In genomic region chr11:4593849-4594607, GRCm38 (mm10) we compare ENCODE assay signal across 10 mouse cellular contexts. TPM values are rescaled to one million over a fixed set of nuclear protein-coding genes. Genes with fewer than 3 reads are reported as not detected.
DNase-seq lines count a peak whose midpoint lies in the region; ATAC-seq and TF ChIP-seq lines count a peak whose summit lies in the region.
"Had no signal": no experiment of that assay in that cellular context is flagged by ENCODE, and none has a peak within 500 bp of the region (broad histone marks: within the 10 kb centered on the region; RNA-seq: fewer than 3 reads in every experiment).

No protein-coding gene starts in this region.

- intact Hi-C loops in gastrocnemius, adult 2 months (cut with DNase I): loop anchor here (2.0 to 5.0 kb wide), 3 partner anchors 43 to 92 kb away; partner anchors contain the start of gene Ascc2
- intact Hi-C loops in gastrocnemius, postnatal 36 days (cut with DNase I): no loop called here
- intact Hi-C loops in left cerebral cortex, postnatal 25 days (cut with DNase I): loop anchor here (5.0 kb wide), 1 partner anchor 43 kb away; the partner anchor contains the start of gene Ascc2

- H3K9me3 ChIP-seq in embryonic facial prominence, embryonic 15.5 days (replicated peaks): no peaks in the 10 kb centered on the region
- no peaks in the 10 kb centered on the region for H3K9me3 ChIP-seq in hindbrain, embryonic 14.5 days (ENCODE audit: control insufficient read depth, low read length)

- TF ChIP-seq POLR2A in spleen, adult 2 months (IDR thresholded peaks at IDR 0.05; ENCODE audit: low read depth, low read length): no peak

- peak; percentile 84 for ATAC-seq in embryonic facial prominence, embryonic 15.5 days (ENCODE audit: insufficient number of reproducible peaks, low FRiP score, low TSS enrichment, low read depth)
- ATAC-seq in hindbrain, embryonic 14.5 days (ENCODE audit: low FRiP score): peak; percentile 92
- peak; percentile 39 for ATAC-seq in megakaryocyte-erythroid progenitor cell, adult 5-6 weeks (replicated peaks; ENCODE audit: low FRiP score, low TSS enrichment, poor library complexity, severe bottlenecking)

- no peak for DNase-seq in gastrocnemius, adult 2 months
- DNase-seq in gastrocnemius, postnatal 36 days: no peak
- peak; percentile 42 for DNase-seq in MEL-GATA-1-ER (ENCODE audit: extremely low read depth, low read depth)
- no peak for DNase-seq in hindbrain, embryonic 14.5 days (ENCODE audit: low spot score)
- peak; percentile 21 to 27 for DNase-seq in left cerebral cortex, postnatal 25 days (ENCODE audit: low spot score in 2 of 2)
- DNase-seq in spleen, adult 2 months (ENCODE audit: low read depth in 1 of 2, low spot score in 2 of 2): peak in 1 of 2 experiments; percentile 39

- peak overlapping the region; percentile 47 for H3K4me2 ChIP-seq in embryonic facial prominence, embryonic 15.5 days (replicated peaks)
- peak overlapping the region; percentile 70 for H3K4me2 ChIP-seq in hindbrain, embryonic 14.5 days (replicated peaks)

- H3K27me3 ChIP-seq in embryonic facial prominence, embryonic 15.5 days: no peaks in the 10 kb centered on the region
- H3K27me3 ChIP-seq in hindbrain, embryonic 14.5 days (ENCODE audit: control insufficient read depth, insufficient read depth, low read length): no peaks in the 10 kb centered on the region
- no peaks in the 10 kb centered on the region for H3K27me3 ChIP-seq in spleen, adult 2 months (ENCODE audit: control insufficient read depth, insufficient read depth, low read length)

- TF ChIP-seq CTCF in gastrocnemius, adult 2 months (IDR thresholded peaks at IDR 0.05): peak; percentile 31
- TF ChIP-seq CTCF in spleen, adult 2 months (IDR thresholded peaks at IDR 0.05; ENCODE audit: extremely low read depth, insufficient read depth, insufficient read length, insufficient replicate concordance): no peak

- no peaks in the 10 kb centered on the region for H3K36me3 ChIP-seq in embryonic facial prominence, embryonic 15.5 days
- H3K36me3 ChIP-seq in hindbrain, embryonic 14.5 days (replicated peaks; ENCODE audit: control insufficient read depth, insufficient read depth): no peaks in the 10 kb centered on the region
- no peaks in the 10 kb centered on the region for H3K36me3 ChIP-seq in spleen, adult 2 months (ENCODE audit: control insufficient read depth, insufficient read depth, low read length)

- peak overlapping the region; percentile 98 for H3K27ac ChIP-seq in gastrocnemius, adult 2 months
- H3K27ac ChIP-seq in embryonic facial prominence, embryonic 15.5 days (replicated peaks): peak overlapping the region; percentile 97
- peak overlapping the region; percentile 94 for H3K27ac ChIP-seq in hindbrain, embryonic 14.5 days
- H3K27ac ChIP-seq in spleen, adult 2 months (ENCODE audit: insufficient read depth, low read length): peak overlapping the region; percentile 90

- peaks cover 8% of the 10 kb centered on the region for H3K4me1 ChIP-seq in embryonic facial prominence, embryonic 15.5 days
- H3K4me1 ChIP-seq in hindbrain, embryonic 14.5 days (replicated peaks; ENCODE audit: control insufficient read depth, insufficient read depth, low read length): peaks cover 27% of the 10 kb centered on the region
- peaks cover 13% of the 10 kb centered on the region for H3K4me1 ChIP-seq in spleen, adult 2 months (ENCODE audit: control insufficient read depth, insufficient read depth, insufficient read length)

- H3K4me3 ChIP-seq in gastrocnemius, adult 2 months: peak overlapping the region; percentile 92
- peak overlapping the region; percentile 94 for H3K4me3 ChIP-seq in embryonic facial prominence, embryonic 15.5 days (replicated peaks)
- H3K4me3 ChIP-seq in hindbrain, embryonic 14.5 days (replicated peaks; ENCODE audit: low read length): peak overlapping the region; percentile 94
- H3K4me3 ChIP-seq in spleen, adult 2 months (ENCODE audit: extremely low read depth, insufficient read depth, insufficient read length): peak overlapping the region; percentile 99

- WGBS in embryonic facial prominence, embryonic 15.5 days: under 1% methylated on average over 39 of the region's 45 CpGs
- 2% methylated on average over 39 of the region's 45 CpGs for WGBS in hindbrain, embryonic 14.5 days
- WGBS in spleen, adult 2 months: under 1% methylated on average over 44 of the region's 45 CpGs

- H3K9ac ChIP-seq in embryonic facial prominence, embryonic 15.5 days: peak overlapping the region; percentile 94
- peak overlapping the region; percentile 94 for H3K9ac ChIP-seq in hindbrain, embryonic 14.5 days

RNA-seq across cellular contexts. Expression of gene Mtmr3, which starts 0.6 kb away (rescaled TPM):
- 10 to 100 TPM; 48.1 to 49.5 TPM for total RNA-seq in gastrocnemius, adult 2 months (2021)
- 10 to 100 TPM; 42.5 to 43.2 TPM for total RNA-seq in gastrocnemius, postnatal 36 days (2021)
- 27.6 and 27.9 TPM in 2 replicates for polyA plus RNA-seq in embryonic facial prominence, embryonic 15.5 days (2015; fragmentation: Nextera tagmentation; extraction: Ambion mirVana)
- 39.9 and 43.0 TPM in 2 replicates for polyA plus RNA-seq in hindbrain, embryonic 14.5 days (2014; fragmentation: Nextera tagmentation; extraction: Ambion mirVana)
- 10 to 100 TPM; 66.0 to 68.7 TPM for total RNA-seq in left cerebral cortex, postnatal 25 days (2021)
- 34.7 and 43.1 TPM in 2 replicates for total RNA-seq in megakaryocyte-erythroid progenitor cell, adult 5-6 weeks (2014; fragmentation: Nextera tagmentation)
- 29.1 and 41.1 TPM in 2 replicates for total RNA-seq in megakaryocyte-erythroid progenitor cell, adult 5-6 weeks (2017)
- 35.3 and 36.3 TPM in 2 replicates for polyA plus RNA-seq in spleen, adult 2 months (2012; rRNA removed)

RNA-seq across cellular contexts. Expression of gene Gm11032, which starts 25.8 kb away (rescaled TPM):
- total RNA-seq in gastrocnemius, adult 2 months (2021): not detected
- not detected for total RNA-seq in gastrocnemius, postnatal 36 days (2021)
- not detected in 2 replicates for polyA plus RNA-seq in embryonic facial prominence, embryonic 15.5 days (2015; fragmentation: Nextera tagmentation; extraction: Ambion mirVana)
- not detected in 2 replicates for polyA plus RNA-seq in hindbrain, embryonic 14.5 days (2014; fragmentation: Nextera tagmentation; extraction: Ambion mirVana)
- not detected for total RNA-seq in left cerebral cortex, postnatal 25 days (2021)
- total RNA-seq in megakaryocyte-erythroid progenitor cell, adult 5-6 weeks (2014; fragmentation: Nextera tagmentation): not detected in 2 replicates
- total RNA-seq in megakaryocyte-erythroid progenitor cell, adult 5-6 weeks (2017): not detected in 2 replicates
- not detected in 2 replicates for polyA plus RNA-seq in spleen, adult 2 months (2012; rRNA removed)
- total RNA-seq: adrenal gland, adult 18-20 months; layer of hippocampus, postnatal 25 days had no signal

RNA-seq across cellular contexts. Expression of gene Ascc2, which starts 43.5 kb away (rescaled TPM):
- 10 to 100 TPM; 14.4 to 16.7 TPM for total RNA-seq in gastrocnemius, adult 2 months (2021)
- total RNA-seq in gastrocnemius, postnatal 36 days (2021): 10 to 100 TPM; 13.3 to 16.1 TPM
- polyA plus RNA-seq in embryonic facial prominence, embryonic 15.5 days (2015; fragmentation: Nextera tagmentation; extraction: Ambion mirVana): 29.3 and 33.3 TPM in 2 replicates
- 19.5 and 20.2 TPM in 2 replicates for polyA plus RNA-seq in hindbrain, embryonic 14.5 days (2014; fragmentation: Nextera tagmentation; extraction: Ambion mirVana)
- total RNA-seq in left cerebral cortex, postnatal 25 days (2021): 10 to 100 TPM; 18.8 to 18.9 TPM
- 29.8 and 44.7 TPM in 2 replicates for total RNA-seq in megakaryocyte-erythroid progenitor cell, adult 5-6 weeks (2014; fragmentation: Nextera tagmentation)
- total RNA-seq in megakaryocyte-erythroid progenitor cell, adult 5-6 weeks (2017): 20.7 and 22.6 TPM in 2 replicates
- 10.6 and 11.2 TPM in 2 replicates for polyA plus RNA-seq in spleen, adult 2 months (2012; rRNA removed)

Comparison
In these comparisons a context has a peak if more than half of its experiments do, and no peak if none do; other contexts are left out.
1. DNase-seq: peak in MEL-GATA-1-ER (single experiment) and left cerebral cortex, postnatal 25 days (2 of 2); none in gastrocnemius, adult 2 months (single experiment), gastrocnemius, postnatal 36 days (0 of 2) and hindbrain, embryonic 14.5 days (single experiment).
2. ATAC-seq: peak in every context shown above with its lines; median percentile 92 in hindbrain, embryonic 14.5 days; 84 in embryonic facial prominence, embryonic 15.5 days; 39 in megakaryocyte-erythroid progenitor cell, adult 5-6 weeks.
3. Peak in every context shown above with its lines, with median percentiles within 50 percentile points of each other: H3K27ac ChIP-seq and H3K4me3 ChIP-seq.